Mouse (Mus musculus): ENCODE measurements at regions not wholly inside any gene's neighbourhood (a gene's known extent, or its start where the extent isn't known, plus 50 kb on each side); places are given as distances from the start of the nearest gene placed in this dataset.

- H3K27me3 ChIP-seq = no peaks in the 10 kb centered on the region
- no peak for ATAC-seq (ENCODE audit: insufficient number of reproducible peaks, insufficient read depth, low FRiP score, low TSS enrichment)
- H3K9me3 ChIP-seq = no peaks in the 10 kb centered on the region
- no peak overlapping the region for H3K4me2 ChIP-seq (replicated peaks)
- no peaks in the 10 kb centered on the region for H3K4me1 ChIP-seq
- no peak overlapping the region for H3K4me3 ChIP-seq
- H3K36me3 ChIP-seq = no peaks in the 10 kb centered on the region
- H3K27ac ChIP-seq = no peak overlapping the region
- 59% methylated on average over 13 of the region's 13 CpGs for WGBS
- H3K9ac ChIP-seq = no peak overlapping the region
Observed at GRCm38 (mm10) chr15:87384279-87385066, 159.6 kb upstream of the Fam19a5 start.

- Histone ChIP-seq H3K4me1 (0 out of 2 replicates have a peak, but pooled peaks cover 3% of the 10 kb centered on the region), H3K9ac (no peak overlapping the region), H3K27ac (no peak overlapping the region), H3K9me3 (no peaks in the 10 kb centered on the region), H3K4me3 (no peak overlapping the region), H3K36me3 (no peaks in the 10 kb centered on the region), H3K27me3 (no peaks in the 10 kb centered on the region), H3K4me2 (replicated peaks) (no peak overlapping the region)
- ATAC-seq (ENCODE audit: insufficient number of reproducible peaks, insufficient read depth, low FRiP score, low TSS enrichment) = no peak
- WGBS = 79% methylated on average over 6 of the region's 6 CpGs
Observed at GRCm38 (mm10) chr15:87386513-87386983, 157.6 kb upstream of the Fam19a5 start.

GRCm38 (mm10) chr15:87391395-87391794, 152.7 kb upstream of the Fam19a5 start:
- 31% methylated on average over 8 of the region's 8 CpGs for WGBS
- Histone ChIP-seq H3K27me3 (no peaks in the 10 kb centered on the region), H3K9ac (no peak overlapping the region), H3K4me1 (0 out of 2 replicates have a peak, but pooled peaks cover 3% of the 10 kb centered on the region), H3K9me3 (no peaks in the 10 kb centered on the region), H3K4me2 (replicated peaks) (no peak overlapping the region), H3K36me3 (no peaks in the 10 kb centered on the region), H3K4me3 (no peak overlapping the region), H3K27ac (no peak overlapping the region)
- ATAC-seq (ENCODE audit: insufficient number of reproducible peaks, insufficient read depth, low FRiP score, low TSS enrichment) = no peak

GRCm38 (mm10) chr15:87398396-87398795, 145.7 kb upstream of the Fam19a5 start:
- Histone ChIP-seq H3K4me1 (no peaks in the 10 kb centered on the region), H3K4me3 (no peak overlapping the region), H3K27me3 (no peaks in the 10 kb centered on the region), H3K9ac (no peak overlapping the region), H3K9me3 (no peaks in the 10 kb centered on the region), H3K27ac (no peak overlapping the region), H3K4me2 (replicated peaks) (no peak overlapping the region), H3K36me3 (no peaks in the 10 kb centered on the region)
- WGBS = 35% methylated on average over 4 of the region's 4 CpGs
- ATAC-seq (ENCODE audit: insufficient number of reproducible peaks, insufficient read depth, low FRiP score, low TSS enrichment) = no peak

DNA sequence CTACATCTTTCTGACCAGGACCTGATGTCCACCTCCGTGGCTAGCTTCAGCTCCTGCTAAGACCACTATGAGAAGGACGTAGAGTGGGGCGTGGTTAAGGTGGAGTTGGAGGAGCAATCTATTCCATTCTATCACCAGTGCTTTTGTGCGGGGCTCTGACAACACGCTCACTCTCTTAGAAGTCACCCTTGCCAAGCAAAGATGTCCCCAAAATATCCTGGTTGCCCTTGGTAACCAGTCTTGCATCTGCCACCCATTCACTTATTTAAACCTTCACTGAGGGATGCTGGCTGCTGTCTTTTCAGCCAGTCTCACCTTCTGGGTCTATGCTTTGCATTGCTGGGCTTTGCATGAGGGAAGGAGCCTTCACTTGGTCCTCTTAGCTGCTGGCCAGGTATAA, 138.4 kb upstream of the Fam19a5 start:
- H3K4me2 ChIP-seq (replicated peaks) = no peak overlapping the region
- no peak overlapping the region for H3K9ac ChIP-seq
- no peaks in the 10 kb centered on the region for H3K27me3 ChIP-seq
- no peaks in the 10 kb centered on the region for H3K4me1 ChIP-seq
- no peak overlapping the region for H3K27ac ChIP-seq
- H3K4me3 ChIP-seq = no peak overlapping the region
- H3K9me3 ChIP-seq = no peaks in the 10 kb centered on the region
- 86% methylated on average over 5 of the region's 5 CpGs for WGBS
- H3K36me3 ChIP-seq = no peaks in the 10 kb centered on the region
- ATAC-seq (ENCODE audit: insufficient number of reproducible peaks, insufficient read depth, low FRiP score, low TSS enrichment) = no peak

DNA sequence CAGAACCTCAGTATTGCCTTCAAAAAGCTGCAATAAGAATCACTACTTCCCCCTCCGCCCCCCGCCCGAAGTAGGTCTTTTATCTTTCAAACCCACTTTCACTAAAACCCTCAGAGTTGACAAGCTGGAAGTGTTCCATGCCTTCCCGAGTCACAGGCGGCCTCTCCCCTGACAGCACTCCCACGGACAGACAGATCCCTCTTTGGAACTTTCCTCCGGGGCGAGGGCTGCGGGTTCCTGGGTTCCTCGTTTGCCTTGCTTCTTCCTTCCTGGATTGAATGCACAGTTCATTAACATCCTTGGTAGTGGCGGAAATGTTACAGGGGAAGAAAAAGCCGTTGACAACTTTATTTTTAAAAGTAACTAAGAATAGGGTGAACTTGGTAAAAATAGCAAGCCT, 132.1 kb upstream of the Fam19a5 start:
- 59% methylated on average over 12 of the region's 12 CpGs for WGBS
- H3K9me3 ChIP-seq = no peaks in the 10 kb centered on the region
- H3K27me3 ChIP-seq = no peaks in the 10 kb centered on the region
- no peak for ATAC-seq (ENCODE audit: insufficient number of reproducible peaks, insufficient read depth, low FRiP score, low TSS enrichment)
- H3K4me1 ChIP-seq = no peaks in the 10 kb centered on the region
- no peak overlapping the region for H3K27ac ChIP-seq
- H3K4me2 ChIP-seq (replicated peaks) = no peak overlapping the region
- no peaks in the 10 kb centered on the region for H3K36me3 ChIP-seq
- no peak overlapping the region for H3K9ac ChIP-seq
- no peak overlapping the region for H3K4me3 ChIP-seq

DNA sequence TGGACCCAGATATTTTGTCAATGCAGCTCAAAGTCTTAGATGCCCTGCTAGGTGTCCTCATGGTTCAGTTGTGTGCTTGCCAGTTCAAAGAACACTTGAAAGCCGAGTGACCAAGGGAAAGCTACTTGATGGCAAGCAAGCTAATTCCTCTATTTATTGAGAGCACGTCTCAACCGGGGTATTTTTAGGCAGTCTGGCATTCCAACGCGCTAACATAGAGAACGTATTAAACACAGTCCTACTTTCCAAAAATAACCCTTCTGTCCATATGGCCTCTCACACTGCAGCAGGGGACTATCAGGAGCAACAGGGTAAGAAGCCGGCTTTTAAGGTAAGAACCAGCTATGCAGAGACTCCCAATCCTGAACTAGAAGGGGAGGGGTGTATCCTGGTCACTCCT, 128.1 kb upstream of the Fam19a5 start:
- Histone ChIP-seq H3K36me3 (no peaks in the 10 kb centered on the region), H3K4me1 (no peaks in the 10 kb centered on the region), H3K4me3 (no peak overlapping the region), H3K27ac (no peak overlapping the region), H3K27me3 (no peaks in the 10 kb centered on the region), H3K9me3 (no peaks in the 10 kb centered on the region), H3K4me2 (replicated peaks) (no peak overlapping the region), H3K9ac (no peak overlapping the region)
- ATAC-seq (ENCODE audit: insufficient number of reproducible peaks, insufficient read depth, low FRiP score, low TSS enrichment) = no peak
- WGBS = 84% methylated on average over 7 of the region's 7 CpGs

GRCm38 (mm10) chr15:87421743-87422142, 122.4 kb upstream of the Fam19a5 start:
- WGBS = 80% methylated on average over 4 of the region's 4 CpGs
- no peak for ATAC-seq (ENCODE audit: insufficient number of reproducible peaks, insufficient read depth, low FRiP score, low TSS enrichment)
- Histone ChIP-seq H3K9me3 (no peaks in the 10 kb centered on the region), H3K4me1 (no peaks in the 10 kb centered on the region), H3K27ac (no peak overlapping the region), H3K36me3 (no peaks in the 10 kb centered on the region), H3K9ac (no peak overlapping the region), H3K4me2 (replicated peaks) (no peak overlapping the region), H3K27me3 (no peaks in the 10 kb centered on the region), H3K4me3 (no peak overlapping the region)

DNA sequence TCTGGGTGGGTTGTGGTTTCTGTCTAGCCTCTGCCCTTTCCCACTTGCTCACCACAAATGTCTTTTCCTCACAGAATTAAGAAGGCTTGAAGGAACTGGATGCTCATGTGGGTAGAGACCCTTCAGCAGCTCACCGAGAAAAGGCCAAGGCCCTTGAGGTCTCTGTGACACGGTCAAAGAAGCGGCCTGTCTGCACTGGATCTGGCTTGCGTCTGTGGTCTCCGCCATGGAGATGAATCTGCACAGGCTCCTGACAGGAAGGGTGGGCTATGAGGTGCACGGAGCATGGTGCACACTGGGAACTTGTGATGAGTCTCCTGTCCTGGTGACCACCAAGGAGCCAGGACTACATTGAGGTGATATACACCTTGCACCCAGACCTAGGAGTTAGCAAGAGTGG, 110.8 kb upstream of the Fam19a5 start:
- no peaks in the 10 kb centered on the region for H3K27me3 ChIP-seq
- no peak for ATAC-seq (ENCODE audit: insufficient number of reproducible peaks, insufficient read depth, low FRiP score, low TSS enrichment)
- no peak overlapping the region for H3K9ac ChIP-seq
- WGBS = 62% methylated on average over 6 of the region's 6 CpGs
- no peak overlapping the region for H3K4me2 ChIP-seq (replicated peaks)
- no peaks in the 10 kb centered on the region for H3K9me3 ChIP-seq
- H3K4me1 ChIP-seq = 0 out of 2 replicates have a peak, but pooled peaks cover 5% of the 10 kb centered on the region
- no peak overlapping the region for H3K4me3 ChIP-seq
- no peaks in the 10 kb centered on the region for H3K36me3 ChIP-seq
- no peak overlapping the region for H3K27ac ChIP-seq

- Histone ChIP-seq H3K27ac (no peak overlapping the region), H3K36me3 (no peaks in the 10 kb centered on the region), H3K27me3 (no peaks in the 10 kb centered on the region), H3K4me1 (0 out of 2 replicates have a peak, but pooled peaks cover 5% of the 10 kb centered on the region), H3K9ac (no peak overlapping the region), H3K4me2 (replicated peaks) (no peak overlapping the region), H3K9me3 (no peaks in the 10 kb centered on the region), H3K4me3 (no peak overlapping the region)
- WGBS = 87% methylated on average over 12 of the region's 12 CpGs
- no peak for ATAC-seq (ENCODE audit: insufficient number of reproducible peaks, insufficient read depth, low FRiP score, low TSS enrichment)
Observed at GRCm38 (mm10) chr15:87433901-87434300, 110.2 kb upstream of the Fam19a5 start.

DNA sequence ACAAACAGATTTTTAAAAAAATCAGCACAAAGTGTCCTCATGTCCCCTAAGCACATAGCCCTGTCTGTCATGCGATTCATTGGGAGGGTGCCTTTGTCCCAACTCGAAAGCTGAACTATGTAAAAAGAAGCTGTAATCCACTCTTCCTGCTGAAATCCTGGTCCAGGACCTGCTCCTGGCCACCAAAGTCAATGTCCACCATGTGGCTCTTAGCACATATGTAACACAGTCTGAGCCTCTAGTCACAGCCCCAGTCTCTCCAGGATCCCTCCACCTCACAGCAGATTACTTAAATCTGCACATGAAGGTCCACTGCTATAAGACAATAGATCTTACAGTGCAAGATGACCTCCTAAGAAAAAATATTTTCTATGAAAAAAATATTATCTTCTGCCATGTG, 108.5 kb upstream of the Fam19a5 start:
- Histone ChIP-seq H3K27me3 (no peaks in the 10 kb centered on the region), H3K4me1 (0 out of 2 replicates have a peak, but pooled peaks cover 5% of the 10 kb centered on the region), H3K9me3 (no peaks in the 10 kb centered on the region), H3K4me3 (no peak overlapping the region), H3K9ac (no peak overlapping the region), H3K27ac (no peak overlapping the region), H3K36me3 (no peaks in the 10 kb centered on the region), H3K4me2 (replicated peaks) (no peak overlapping the region)
- WGBS = 86% methylated on average over 2 of the region's 2 CpGs
- ATAC-seq (ENCODE audit: insufficient number of reproducible peaks, insufficient read depth, low FRiP score, low TSS enrichment) = no peak

DNA sequence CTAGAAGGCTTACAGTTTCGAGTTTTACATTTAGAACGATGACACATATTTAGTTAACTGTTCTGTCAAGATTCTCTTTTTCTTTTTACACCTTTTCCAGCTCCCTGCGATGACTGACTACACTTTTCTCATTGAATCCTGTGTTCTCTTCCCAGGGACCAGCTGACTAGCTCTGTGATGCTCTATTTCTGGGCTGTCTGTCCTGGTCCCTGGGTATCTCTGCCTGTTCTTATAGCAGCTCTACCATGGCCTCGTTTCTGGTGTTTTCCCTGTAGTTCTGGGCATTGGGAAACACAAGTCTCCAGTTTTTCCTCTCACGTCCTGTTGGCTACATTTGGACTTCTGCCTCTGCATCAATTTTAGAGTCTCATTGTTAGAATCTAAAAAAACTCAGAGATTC, 106.5 kb upstream of the Fam19a5 start:
- Histone ChIP-seq H3K4me3 (no peak overlapping the region), H3K4me1 (0 out of 2 replicates have a peak, but pooled peaks cover 5% of the 10 kb centered on the region), H3K36me3 (no peaks in the 10 kb centered on the region), H3K27ac (no peak overlapping the region), H3K9ac (no peak overlapping the region), H3K4me2 (replicated peaks) (no peak overlapping the region), H3K9me3 (no peaks in the 10 kb centered on the region), H3K27me3 (no peaks in the 10 kb centered on the region)
- no peak for ATAC-seq (ENCODE audit: insufficient number of reproducible peaks, insufficient read depth, low FRiP score, low TSS enrichment)
- WGBS = 74% methylated on average over 5 of the region's 5 CpGs
